Mouse (Mus musculus): ENCODE measurements around the gene Ppp1r8.

Ppp1r8 gene

DNA sequence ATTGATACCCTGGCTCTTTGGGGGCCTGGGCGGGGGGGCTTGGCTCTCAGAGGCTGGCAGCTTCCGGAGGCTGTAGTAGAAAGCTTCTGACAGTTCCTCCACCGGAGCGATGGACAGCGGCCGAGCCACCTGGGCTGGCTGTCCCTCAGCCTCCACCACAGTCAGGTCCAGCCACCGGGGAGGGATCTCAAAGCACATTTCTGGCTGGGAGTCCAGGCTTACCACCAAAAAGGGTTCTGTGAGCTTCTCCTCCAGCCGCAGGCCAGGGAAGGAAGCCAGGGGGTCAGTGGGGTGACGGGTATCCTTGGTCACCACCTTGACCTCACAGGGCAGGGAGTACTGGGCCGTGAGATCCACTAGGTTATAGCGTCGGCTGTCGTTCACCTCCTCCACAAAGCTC lies 57.7 kb downstream of the Ppp1r8 start:
- in situ Hi-C loops (cut with MboI, MseI): loop anchor here in 1 of 2 experiments (25.0 kb wide), 1 partner anchor 1873 kb away; the partner anchor contains the start of gene Laptm5

- in situ Hi-C loops (cut with MboI, MseI): loop anchor here in 1 of 2 experiments (25.0 kb wide), 1 partner anchor 1871 kb away; the partner anchor contains the start of gene Laptm5
Observed at GRCm38 (mm10) chr4:132783732-132784131, 59.2 kb downstream of the Ppp1r8 start.

- in situ Hi-C loops (cut with MboI, MseI): loop anchor here in 1 of 2 experiments (25.0 kb wide), 1 partner anchor 1868 kb away; the partner anchor contains the start of gene Laptm5
Observed at GRCm38 (mm10) chr4:132780288-132780687, 62.7 kb downstream of the Ppp1r8 start.

DNA sequence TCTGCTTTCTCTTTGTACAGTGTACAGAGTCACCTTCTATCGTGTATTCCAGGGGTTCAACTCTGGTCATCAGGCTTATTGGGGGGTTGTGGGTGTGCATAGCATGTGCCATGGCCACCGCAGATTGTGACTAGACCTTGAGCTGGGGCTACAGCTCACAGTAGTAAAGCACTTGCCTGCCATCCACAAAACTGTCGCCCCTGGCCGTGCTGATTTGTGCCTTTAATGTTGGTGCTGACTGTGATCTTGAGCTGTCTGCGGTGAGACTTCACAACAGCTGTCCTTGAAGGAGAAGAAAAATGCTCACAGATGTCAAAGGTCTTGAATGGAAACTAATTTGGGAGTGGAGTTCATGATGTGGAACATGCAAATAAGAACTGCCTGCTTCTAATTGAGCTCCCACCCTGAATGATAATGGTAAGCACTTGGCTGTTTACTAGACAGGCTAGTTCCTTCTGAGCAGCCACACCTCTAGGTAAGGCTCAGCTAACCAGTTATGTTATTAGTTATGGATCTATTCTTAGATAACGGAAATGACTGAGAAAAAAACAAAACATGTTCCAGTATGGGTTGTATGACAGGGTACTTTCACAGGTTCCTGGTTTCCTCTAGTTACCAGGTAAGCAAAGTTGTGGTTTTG lies 64.3 kb downstream of the Ppp1r8 start:
- in situ Hi-C loops (cut with MboI, MseI): loop anchor here (5.0 to 25.0 kb wide), 3 partner anchors 44 to 1866 kb away; partner anchors contain the start of gene Laptm5 (in 1 of the 2)

Data from T-helper 17 cell (primary cell).